Comparison of ENCODE assay signal across 8 mouse cellular contexts in genomic region chr8:110711271-110711934, GRCm38 (mm10). TPM values are rescaled to one million over a fixed set of nuclear protein-coding genes. Genes with fewer than 3 reads are reported as not detected.
A peak's percentile ranks its signal among the peaks of the same experiment; 100 is the strongest.
DNase-seq lines count a peak whose midpoint lies in the region; ATAC-seq and TF ChIP-seq lines count a peak whose summit lies in the region.

No protein-coding gene starts in this region.

- peak overlapping the region; percentile 15; the same call in 1 of the 2 replicates for H3K4me2 ChIP-seq in heart, embryonic 12.5 days
- no peak overlapping the region for H3K4me2 ChIP-seq in lung, postnatal 0 days (replicated peaks; ENCODE audit: low read depth, low read length)
- H3K4me2 ChIP-seq in midbrain, embryonic 14.5 days (ENCODE audit: low read length), result no peak overlapping the region

- H3K27me3 ChIP-seq in heart, embryonic 12.5 days (replicated peaks), result no peaks in the 10 kb centered on the region
- no peaks in the 10 kb centered on the region for H3K27me3 ChIP-seq in lung, postnatal 0 days (replicated peaks; ENCODE audit: insufficient read depth, low read length)
- H3K27me3 ChIP-seq in midbrain, embryonic 14.5 days (ENCODE audit: control insufficient read depth, insufficient read depth, low read length), result no peaks in the 10 kb centered on the region

- peak; percentile 66 for ATAC-seq in heart, embryonic 12.5 days (ENCODE audit: insufficient number of reproducible peaks, low FRiP score)
- ATAC-seq in lung, postnatal 0 days, result peak; percentile 80
- no peak for ATAC-seq in midbrain, embryonic 14.5 days (ENCODE audit: low FRiP score, low TSS enrichment)

- peaks cover 71% of the 10 kb centered on the region for H3K4me1 ChIP-seq in heart, embryonic 12.5 days (replicated peaks)
- H3K4me1 ChIP-seq in lung, postnatal 0 days (ENCODE audit: insufficient read depth, low read depth, low read length), result peaks cover 28% of the 10 kb centered on the region; the same call in 1 of the 2 replicates
- peaks cover 21% of the 10 kb centered on the region for H3K4me1 ChIP-seq in midbrain, embryonic 14.5 days (ENCODE audit: control insufficient read depth, insufficient read depth, low read length)

- no peaks in the 10 kb centered on the region for H3K9me3 ChIP-seq in heart, embryonic 12.5 days (replicated peaks)
- H3K9me3 ChIP-seq in lung, postnatal 0 days (ENCODE audit: low read length), result no peaks in the 10 kb centered on the region
- no peaks in the 10 kb centered on the region for H3K9me3 ChIP-seq in midbrain, embryonic 14.5 days (ENCODE audit: control insufficient read depth, low read length)

- H3K9ac ChIP-seq in heart, embryonic 12.5 days, result peak overlapping the region; percentile 52
- no peak overlapping the region for H3K9ac ChIP-seq in lung, postnatal 0 days (replicated peaks; ENCODE audit: low read depth)
- H3K9ac ChIP-seq in midbrain, embryonic 14.5 days (replicated peaks; ENCODE audit: low read length), result no peak overlapping the region

- H3K27ac ChIP-seq in heart, embryonic 12.5 days (ENCODE audit: poor library complexity, severe bottlenecking), result peak overlapping the region; percentile 94
- H3K27ac ChIP-seq in lung, postnatal 0 days (ENCODE audit: low read length), result peak overlapping the region; percentile 78
- H3K27ac ChIP-seq in midbrain, embryonic 14.5 days (replicated peaks; ENCODE audit: low read depth, low read length), result no peak overlapping the region

- H3K36me3 ChIP-seq in heart, embryonic 12.5 days, result peaks cover 8% of the 10 kb centered on the region; the same call in 1 of the 2 replicates
- H3K36me3 ChIP-seq in lung, postnatal 0 days (ENCODE audit: insufficient read depth, low read length), result no peaks in the 10 kb centered on the region
- H3K36me3 ChIP-seq in midbrain, embryonic 14.5 days (ENCODE audit: control insufficient read depth, insufficient read depth, low read length), result peaks cover 52% of the 10 kb centered on the region

- H3K4me3 ChIP-seq in heart, embryonic 12.5 days, result no peak overlapping the region
- H3K4me3 ChIP-seq in lung, postnatal 0 days (ENCODE audit: low read depth, low read length), result no peak overlapping the region
- H3K4me3 ChIP-seq in midbrain, embryonic 14.5 days (replicated peaks; ENCODE audit: low read depth, low read length), result no peak overlapping the region

- TF ChIP-seq CTCF in lung, postnatal 0 days (IDR thresholded peaks at IDR 0.05), result peak; percentile 64

- peak; percentile 64 for DNase-seq in adrenal gland, adult 2 months
- DNase-seq in adrenal gland, adult 18-20 months (ENCODE audit: low spot score in 2 of 2), result no peak
- DNase-seq in kidney, adult 8-10 months, result peak; percentile 54 to 57
- peak; percentile 83 for DNase-seq in lung, postnatal 0 days (ENCODE audit: low spot score)
- no peak for DNase-seq in layer of hippocampus, adult 11-12 months (ENCODE audit: low spot score)
- DNase-seq in midbrain, embryonic 14.5 days, result no peak
- DNase-seq in left cerebral cortex, adult 9 months (ENCODE audit: low spot score in 2 of 2), result no peak

- WGBS in heart, embryonic 12.5 days, result 24% methylated on average over 13 of the region's 13 CpGs
- WGBS in lung, postnatal 0 days, result 49% methylated on average over 13 of the region's 13 CpGs
- WGBS in midbrain, embryonic 14.5 days, result 90% methylated on average over 13 of the region's 13 CpGs

- no peak for TF ChIP-seq EP300 in lung, postnatal 0 days (IDR thresholded peaks at IDR 0.05)

RNA-seq across cellular contexts. Expression of gene Mtss1l, which starts 9.9 kb away (rescaled TPM):
- total RNA-seq in adrenal gland, adult 2 months (2021), result 10 to 100 TPM; 20.2 to 20.6 TPM
- 64.0 and 71.3 TPM in 2 replicates for polyA plus RNA-seq in adrenal gland, adult 2 months (2012; rRNA removed)
- total RNA-seq in adrenal gland, adult 18-20 months (2021), result 10 to 100 TPM; 18.6 to 20.0 TPM
- 12.9 and 14.3 TPM in 2 replicates for polyA plus RNA-seq in heart, embryonic 12.5 days (2016; fragmentation: Nextera tagmentation; extraction: Ambion mirVana)
- polyA plus RNA-seq in lung, postnatal 0 days (2015; fragmentation: Nextera tagmentation; extraction: Ambion mirVana), result 13.8 and 16.6 TPM in 2 replicates
- polyA plus RNA-seq in midbrain, embryonic 14.5 days (2014; fragmentation: Nextera tagmentation; extraction: Ambion mirVana), result 27.5 and 31.4 TPM in 2 replicates

Comparison
In these comparisons a context has a peak if more than half of its experiments do, and no peak if none do; other contexts are left out.
1. DNase-seq: peak in adrenal gland, adult 2 months (single experiment), kidney, adult 8-10 months (2 of 2) and lung, postnatal 0 days (single experiment); none in adrenal gland, adult 18-20 months (0 of 2), layer of hippocampus, adult 11-12 months (single experiment), midbrain, embryonic 14.5 days (single experiment) and left cerebral cortex, adult 9 months (0 of 2).